33 mouse cellular contexts compared by ENCODE assay signal in genomic region chrX:56606536-56606935, GRCm38 (mm10). TPM values are rescaled to one million over a fixed set of nuclear protein-coding genes. Genes with fewer than 3 reads are reported as not detected.
DNase-seq lines count a peak whose midpoint lies in the region; ATAC-seq and TF ChIP-seq lines count a peak whose summit lies in the region.
"Had no signal": no experiment of that assay in that cellular context is flagged by ENCODE, and none has a peak within 500 bp of the region (broad histone marks: within the 10 kb centered on the region; RNA-seq: fewer than 3 reads in every experiment).

No protein-coding gene starts in this region.

- H3K4me1 ChIP-seq in liver, embryonic 13.5 days (replicated peaks): peaks cover 46% of the 10 kb centered on the region
- H3K4me1 ChIP-seq in liver, embryonic 12.5 days: peaks cover 50% of the 10 kb centered on the region
- H3K4me1 ChIP-seq in MEL (ENCODE audit: control insufficient read depth in 1 of 2, insufficient read depth in 2 of 2, low read length in 2 of 2): peaks cover 3 to 31% of the 10 kb centered on the region in 2 experiments; a peak in 3 of 4 replicates
- H3K4me1 ChIP-seq in brown adipose tissue, adult 24 weeks (ENCODE audit: control insufficient read depth, insufficient read depth, insufficient read length, low read length): peaks cover 2% of the 10 kb centered on the region; the same call in 1 of the 2 replicates
- H3K4me1 ChIP-seq: embryonic facial prominence, embryonic 15.5 days had no signal

- TF ChIP-seq POLR2A in MEL (IDR thresholded peaks at IDR 0.05; ENCODE audit: control insufficient read depth in 1 of 2, insufficient read depth in 1 of 2, low read depth in 1 of 2, low read length in 2 of 2, poor library complexity in 1 of 2): no peak

- no peaks in the 10 kb centered on the region for H3K27me3 ChIP-seq in liver, embryonic 13.5 days
- no peaks in the 10 kb centered on the region for H3K27me3 ChIP-seq in liver, embryonic 12.5 days (replicated peaks)
- no peaks in the 10 kb centered on the region for H3K27me3 ChIP-seq in MEL (ENCODE audit: control insufficient read depth in 1 of 2, insufficient read depth in 2 of 2, low read length in 2 of 2)
- H3K27me3 ChIP-seq: CH12.LX; embryonic facial prominence, embryonic 13.5 days; embryonic facial prominence, embryonic 15.5 days; forebrain, embryonic 12.5 days had no signal

- H3K4me3 ChIP-seq in liver, embryonic 13.5 days (replicated peaks): no peak overlapping the region
- no peak overlapping the region for H3K4me3 ChIP-seq in liver, embryonic 12.5 days
- no peak overlapping the region; a peak in 1 of 4 replicates for H3K4me3 ChIP-seq in MEL (ENCODE audit: control insufficient read depth in 1 of 2, insufficient read depth in 1 of 2, low read depth in 2 of 2, low read length in 2 of 2)
- no peak overlapping the region for H3K4me3 ChIP-seq in brown adipose tissue, adult 24 weeks (ENCODE audit: insufficient read depth, low read depth, low read length)
- H3K4me3 ChIP-seq: embryonic facial prominence, embryonic 13.5 days; embryonic facial prominence, embryonic 15.5 days; erythroblast, embryonic 14.5 days; forebrain, embryonic 10.5 days; forebrain, embryonic 12.5 days had no signal

- no peak for DNase-seq in liver, embryonic 13.5 days
- DNase-seq in 3T3-L1 (ENCODE audit: low read depth, low spot score): peak; percentile 1
- DNase-seq in MEL (ENCODE audit: low read depth, low spot score): peak; percentile 10
- DNase-seq in Muller cell, postnatal 12 days (ENCODE audit: inconsistent ontology term): no peak
- DNase-seq in kidney, postnatal 4 days: no peak
- DNase-seq: adrenal gland, adult 8-10 months; adrenal gland, postnatal 14 days; adrenal gland, postnatal 36 days; B cell, adult 2 months; cerebellum, adult 11 months; cerebellum, adult 18-20 months; cerebellum, adult 8-10 months; cerebellum, adult 9-11 months; cerebellum, postnatal 14 days; cerebellum, postnatal 36 days; embryo, embryonic 11 days had no signal

- peak overlapping the region; percentile 18; the same call in 1 of the 2 replicates for H3K27ac ChIP-seq in liver, embryonic 13.5 days
- no peak overlapping the region; the same call in 1 of the 2 replicates for H3K27ac ChIP-seq in liver, embryonic 12.5 days
- H3K27ac ChIP-seq in MEL (ENCODE audit: control insufficient read depth, low read depth, low read length): peak overlapping the region; percentile 97
- 0 out of 2 replicates have a peak overlapping the region, but pooled peaks have one; percentile 13 for H3K27ac ChIP-seq in brown adipose tissue, adult 24 weeks (replicated peaks; ENCODE audit: low read depth, low read length)
- H3K27ac ChIP-seq: embryonic facial prominence, embryonic 13.5 days; embryonic facial prominence, embryonic 15.5 days; forebrain, embryonic 10.5 days; forebrain, embryonic 12.5 days had no signal

- H3K36me3 ChIP-seq in liver, embryonic 13.5 days: no peaks in the 10 kb centered on the region
- H3K36me3 ChIP-seq in liver, embryonic 12.5 days: no peaks in the 10 kb centered on the region
- peaks cover 0 to 25% of the 10 kb centered on the region in 2 experiments; a peak in 2 of 4 replicates for H3K36me3 ChIP-seq in MEL (ENCODE audit: control insufficient read depth in 1 of 2, insufficient read depth in 2 of 2, low read length in 2 of 2)
- H3K36me3 ChIP-seq: embryonic facial prominence, embryonic 13.5 days; embryonic facial prominence, embryonic 15.5 days; forebrain, embryonic 10.5 days; forebrain, embryonic 12.5 days; G1E had no signal

- TF ChIP-seq CTCF in MEL (IDR thresholded peaks at IDR 0.05 in 2 of 3, conservative IDR thresholded peaks at IDR 0.05 in 1 of 3; ENCODE audit: control insufficient read depth in 1 of 3, insufficient read depth in 1 of 3, low read depth in 2 of 3, low read length in 3 of 3, poor library complexity in 1 of 3, severe bottlenecking in 1 of 3): no peak

- no peak for ATAC-seq in liver, embryonic 13.5 days (ENCODE audit: low read depth)
- no peak for ATAC-seq in liver, embryonic 12.5 days
- ATAC-seq: activated CD4-positive, CD25-positive, alpha-beta regulatory T cell, adult 4 months; CD4-positive, CD25-positive, alpha-beta regulatory T cell, adult 4 months; forebrain, embryonic 14.5 days; forebrain, embryonic 16.5 days; Patski had no signal

- H3K79me2 ChIP-seq in MEL (ENCODE audit: control insufficient read depth, insufficient read depth, low read length, poor library complexity): no peaks in the 10 kb centered on the region; the same call in 1 of the 2 replicates

- H3K4me2 ChIP-seq in liver, embryonic 13.5 days: no peak overlapping the region
- no peak overlapping the region for H3K4me2 ChIP-seq in liver, embryonic 12.5 days
- H3K4me2 ChIP-seq: embryonic facial prominence, embryonic 13.5 days; embryonic facial prominence, embryonic 15.5 days; forebrain, embryonic 12.5 days had no signal

- TF ChIP-seq RAD21 in MEL (IDR thresholded peaks at IDR 0.05; ENCODE audit: low read depth, low read length): no peak

- H3K9me3 ChIP-seq in liver, embryonic 13.5 days (replicated peaks): no peaks in the 10 kb centered on the region
- H3K9me3 ChIP-seq in liver, embryonic 12.5 days (replicated peaks): no peaks in the 10 kb centered on the region
- H3K9me3 ChIP-seq in MEL (replicated peaks; ENCODE audit: insufficient read depth, low read length): no peaks in the 10 kb centered on the region
- H3K9me3 ChIP-seq: embryonic facial prominence, embryonic 13.5 days; embryonic facial prominence, embryonic 15.5 days; forebrain, embryonic 10.5 days; forebrain, embryonic 12.5 days; G1E had no signal

- TF ChIP-seq EP300 in MEL (IDR thresholded peaks at IDR 0.05; ENCODE audit: low read depth in 1 of 2, low read length in 2 of 2): no peak

- 50% methylated on average over 2 of the region's 2 CpGs for WGBS in liver, embryonic 13.5 days (ENCODE audit: insufficient replicate concordance)
- 52% methylated on average over 2 of the region's 2 CpGs for WGBS in liver, embryonic 12.5 days (ENCODE audit: insufficient replicate concordance)

- no peak overlapping the region for H3K9ac ChIP-seq in liver, embryonic 13.5 days
- H3K9ac ChIP-seq in liver, embryonic 12.5 days: no peak overlapping the region
- peak overlapping the region; percentile 62 for H3K9ac ChIP-seq in MEL (ENCODE audit: control insufficient read depth, low read depth, low read length, poor library complexity, severe bottlenecking)
- H3K9ac ChIP-seq: embryonic facial prominence, embryonic 13.5 days; embryonic facial prominence, embryonic 15.5 days; forebrain, embryonic 12.5 days had no signal

TF ChIP-seq in MEL, 35 proteins besides CTCF, POLR2A, EP300 and RAD21:
- TF ChIP-seq MAFK (IDR thresholded peaks at IDR 0.05; ENCODE audit: borderline replicate concordance, low read depth, low read length) (no peak), GATA1 (IDR thresholded peaks at IDR 0.05; ENCODE audit: low read depth, low read length) (no peak), E2F4 (IDR thresholded peaks at IDR 0.05; ENCODE audit: borderline replicate concordance, low read depth, low read length) (no peak), SMC3 (IDR thresholded peaks at IDR 0.05; ENCODE audit: low read depth, low read length) (no peak), MEF2A (IDR thresholded peaks at IDR 0.05; ENCODE audit: extremely low read depth, insufficient replicate concordance, low read depth, low read length, poor library complexity, severe bottlenecking) (no peak), TCF12 (IDR thresholded peaks at IDR 0.05; ENCODE audit: low read depth, low read length) (no peak), ZMIZ1 (IDR thresholded peaks at IDR 0.05; ENCODE audit: low read depth, low read length) (no peak), ZKSCAN1 (IDR thresholded peaks at IDR 0.05; ENCODE audit: low read depth, low read length) (no peak), ZC3H11A (IDR thresholded peaks at IDR 0.05; ENCODE audit: low read depth, low read length) (no peak), MAX (IDR thresholded peaks at IDR 0.05; ENCODE audit: low read length) (no peak), POLR2AphosphoS2 (IDR thresholded peaks at IDR 0.05; ENCODE audit: low read length) (no peak)

RNA-seq across cellular contexts. Expression of gene Slc9a6, which starts 3.0 kb away (rescaled TPM):
- polyA plus RNA-seq in liver, embryonic 13.5 days (2015; fragmentation: Nextera tagmentation; extraction: Ambion mirVana): 3.6 and 4.7 TPM in 2 replicates
- 6.0 and 6.4 TPM in 2 replicates for polyA plus RNA-seq in liver, embryonic 12.5 days (2016; fragmentation: Nextera tagmentation; extraction: Ambion mirVana)
- total RNA-seq in MEL (2012; rRNA removed): 11.4 and 11.5 TPM in 2 replicates
- 10 to 100 TPM in 1 of 2 experiments, not detected in 1; 12.6 TPM for polyA plus RNA-seq in MEL (2012; ENCODE audit: insufficient read depth in 1 of 2, insufficient read length in 2 of 2, low read depth in 1 of 2, low replicate concordance in 2 of 2, missing spikeins in 1 of 2)
- 15.4 and 18.2 TPM in 2 replicates for polyA plus RNA-seq in brown adipose tissue, adult 24 weeks (2012; ENCODE audit: insufficient read depth, insufficient read length, missing spikeins)

RNA-seq across cellular contexts. Expression of gene Mmgt1, which starts 8.7 kb away (rescaled TPM):
- polyA plus RNA-seq in liver, embryonic 13.5 days (2015; fragmentation: Nextera tagmentation; extraction: Ambion mirVana): 9.5 and 12.8 TPM in 2 replicates
- polyA plus RNA-seq in liver, embryonic 12.5 days (2016; fragmentation: Nextera tagmentation; extraction: Ambion mirVana): 14.1 and 14.6 TPM in 2 replicates
- 18.1 and 22.6 TPM in 2 replicates for total RNA-seq in MEL (2012; rRNA removed)
- 10 to 100 TPM; 16.9 to 45.6 TPM for polyA plus RNA-seq in MEL (2012; ENCODE audit: insufficient read depth in 1 of 2, insufficient read length in 2 of 2, low read depth in 1 of 2, low replicate concordance in 2 of 2, missing spikeins in 1 of 2)
- polyA plus RNA-seq in brown adipose tissue, adult 24 weeks (2012; ENCODE audit: insufficient read depth, insufficient read length, missing spikeins): 40.7 and 48.3 TPM in 2 replicates

RNA-seq across cellular contexts. Expression of gene Gm648, which starts 57.1 kb away (rescaled TPM):
- not detected in 2 replicates for polyA plus RNA-seq in liver, embryonic 13.5 days (2015; fragmentation: Nextera tagmentation; extraction: Ambion mirVana)
- not detected in 2 replicates for polyA plus RNA-seq in liver, embryonic 12.5 days (2016; fragmentation: Nextera tagmentation; extraction: Ambion mirVana)
- not detected in 2 replicates for total RNA-seq in MEL (2012; rRNA removed)
- under 1 TPM in 1 of 2 experiments, not detected in 1; 0.08 TPM for polyA plus RNA-seq in MEL (2012; ENCODE audit: insufficient read depth in 1 of 2, insufficient read length in 2 of 2, low read depth in 1 of 2, low replicate concordance in 2 of 2, missing spikeins in 1 of 2)
- not detected in 2 replicates for polyA plus RNA-seq in brown adipose tissue, adult 24 weeks (2012; ENCODE audit: insufficient read depth, insufficient read length, missing spikeins)
- total RNA-seq: adrenal gland, adult 18-20 months; adrenal gland, adult 8-10 months; adrenal gland, postnatal 14 days; adrenal gland, postnatal 36 days; CH12.LX; common myeloid progenitor, adult 5-6 weeks; G1E had no signal
- polyA plus RNA-seq: activated CD4-positive, CD25-positive, alpha-beta regulatory T cell, adult 4 months; CD4-positive, CD25-positive, alpha-beta regulatory T cell, adult 4 months; embryonic facial prominence, embryonic 11.5 days; embryonic facial prominence, embryonic 13.5 days; erythroblast, embryonic 14.5 days; forebrain, embryonic 10.5 days; forebrain, embryonic 14.5 days; forebrain, embryonic 16.5 days; G1E; Patski had no signal

Comparison
In these comparisons a context has a peak if more than half of its experiments do, and no peak if none do; other contexts are left out.
1. DNase-seq: peak in 3T3-L1 (single experiment) and MEL (single experiment); none in liver, embryonic 13.5 days (single experiment), Muller cell, postnatal 12 days (single experiment) and kidney, postnatal 4 days (0 of 2).